Mouse (Mus musculus): ENCODE measurements around the gene Golga3.

Golga3 gene

GRCm38 (mm10) chr5:110176362-110177020 lies at the start of gene Golga3:
TSS of gene Golga3 (plus strand) at chr5:110176701.
- peak; percentile 85 for DNase-seq

DNA sequence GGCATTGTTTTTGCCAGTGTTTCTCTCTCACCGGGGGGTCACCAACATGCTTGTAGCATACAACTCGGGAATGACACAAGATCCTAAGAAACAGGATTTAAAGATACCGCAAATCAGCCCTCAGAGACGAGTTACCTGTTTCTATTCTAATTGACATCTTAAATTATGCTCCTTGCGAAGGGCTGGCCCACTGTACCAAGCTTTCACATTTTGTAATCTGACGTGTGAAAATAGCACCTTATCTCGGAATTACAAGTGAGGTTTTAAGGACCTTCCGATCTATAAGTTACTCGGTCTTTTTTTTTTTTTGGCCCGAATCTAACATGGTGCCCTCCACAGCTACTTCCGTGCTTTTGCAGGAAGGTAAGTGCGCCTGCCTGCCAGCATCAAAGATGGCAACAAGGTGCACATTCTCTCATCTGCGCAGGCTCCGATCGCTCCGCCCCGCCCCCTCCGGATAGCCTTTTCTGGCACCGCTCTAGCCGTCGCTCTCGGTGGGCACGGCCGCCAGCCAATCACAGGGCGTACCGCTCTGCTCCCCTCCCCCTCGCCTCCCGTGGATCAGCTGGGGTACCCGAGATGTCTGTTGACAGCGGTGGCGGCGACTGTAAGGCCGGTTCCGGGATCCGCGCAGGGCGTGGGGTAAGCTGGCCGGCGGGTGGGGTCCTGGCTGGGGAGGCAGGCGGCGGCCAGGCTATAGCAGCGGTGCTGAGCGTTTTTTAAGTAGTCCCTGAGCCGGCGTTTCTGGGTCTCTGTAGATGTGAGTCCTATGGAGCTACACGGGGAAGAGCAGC lies 41.0 kb upstream of the Golga3 start, which contains the start of gene Chfr:
Gene Chfr (plus strand): TSS at position 550 of the 794 bp plus-strand sequence.
- DNase-seq = peak; percentile 100

DNA sequence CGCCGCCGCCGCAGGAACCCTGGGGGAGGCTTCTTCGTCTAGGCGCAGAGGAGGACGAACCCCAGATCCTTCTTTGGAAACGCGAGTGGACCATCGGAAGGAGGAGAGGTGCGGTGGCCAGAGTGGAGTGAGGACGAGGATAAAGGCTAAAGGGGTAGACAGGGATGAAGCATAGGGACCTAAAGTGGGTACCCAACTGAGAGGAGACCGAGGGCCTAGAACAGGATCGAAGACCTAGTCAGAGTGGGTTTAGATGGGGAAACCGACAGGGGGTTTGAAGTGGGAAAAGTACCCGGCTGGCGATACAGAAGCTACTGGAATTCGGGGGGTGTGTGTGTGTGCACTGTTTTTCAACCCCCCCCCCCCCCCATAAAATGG lies 40.4 kb upstream of the Golga3 start:
- DNase-seq = no peak

DNA sequence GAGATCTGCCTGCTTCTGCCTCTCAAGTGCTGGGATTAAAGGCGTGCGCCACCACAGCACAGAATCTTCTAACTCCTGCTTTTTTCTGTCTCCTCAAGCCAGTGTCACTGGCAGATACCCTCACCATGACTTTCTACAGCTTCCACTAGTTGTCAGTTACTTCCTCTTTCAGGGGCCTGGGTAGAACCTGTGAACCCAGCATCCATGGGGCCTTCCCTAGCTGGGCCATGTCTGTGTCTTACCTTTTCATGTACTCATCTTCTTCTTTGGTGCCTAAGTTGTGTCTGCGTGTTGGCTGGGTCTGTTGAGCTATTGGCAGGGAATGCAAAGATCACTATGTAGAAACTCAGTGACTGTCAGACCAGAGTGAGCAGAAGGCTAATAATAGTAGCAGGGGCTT lies 38.7 kb upstream of the Golga3 start:
- DNase-seq = no peak

DNA sequence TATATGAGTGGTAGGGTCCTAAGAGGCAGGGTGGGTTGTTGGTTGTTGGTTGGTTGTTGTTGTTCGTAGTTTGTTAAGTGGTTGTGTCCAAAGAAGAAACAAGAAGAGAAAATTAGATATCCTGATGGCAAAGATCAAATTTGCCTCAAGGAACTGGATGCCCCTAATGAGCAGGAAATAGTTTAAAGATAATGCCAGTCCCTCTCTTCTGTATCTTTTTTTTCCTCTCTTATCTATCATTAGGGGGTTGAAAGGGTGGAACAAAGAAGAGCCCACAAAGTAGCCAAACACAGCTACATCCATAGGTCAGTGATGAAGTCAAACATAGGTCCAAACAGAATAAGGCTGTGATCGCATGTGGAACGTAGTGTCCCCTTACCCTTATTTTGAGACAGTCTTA lies 37.2 kb upstream of the Golga3 start:
- no peak for DNase-seq

DNA sequence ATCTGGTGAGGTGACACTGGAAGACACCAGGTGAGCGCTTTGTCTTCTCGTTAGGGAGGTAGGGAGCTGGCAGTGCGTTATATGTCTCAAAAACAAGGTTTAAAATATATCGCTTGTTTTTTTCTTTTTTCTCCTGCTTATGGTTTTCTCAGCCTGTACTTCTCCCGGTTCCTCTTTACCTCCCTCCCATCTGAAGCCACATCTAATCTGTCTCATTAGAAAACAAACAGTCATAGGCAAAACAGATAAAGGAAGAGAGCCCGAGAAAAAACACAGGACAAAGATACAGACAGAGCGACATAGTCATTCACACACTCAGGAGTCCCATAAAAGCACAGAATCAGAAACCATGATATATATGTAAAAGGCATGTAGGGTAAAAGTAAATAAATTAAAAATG lies 36.1 kb upstream of the Golga3 start:
- no peak for DNase-seq

- DNase-seq = no peak
Observed at GRCm38 (mm10) chr5:110142309-110142708, 34.2 kb upstream of the Golga3 start.

GRCm38 (mm10) chr5:110143007-110143406 lies 33.5 kb upstream of the Golga3 start:
- no peak for DNase-seq

DNA sequence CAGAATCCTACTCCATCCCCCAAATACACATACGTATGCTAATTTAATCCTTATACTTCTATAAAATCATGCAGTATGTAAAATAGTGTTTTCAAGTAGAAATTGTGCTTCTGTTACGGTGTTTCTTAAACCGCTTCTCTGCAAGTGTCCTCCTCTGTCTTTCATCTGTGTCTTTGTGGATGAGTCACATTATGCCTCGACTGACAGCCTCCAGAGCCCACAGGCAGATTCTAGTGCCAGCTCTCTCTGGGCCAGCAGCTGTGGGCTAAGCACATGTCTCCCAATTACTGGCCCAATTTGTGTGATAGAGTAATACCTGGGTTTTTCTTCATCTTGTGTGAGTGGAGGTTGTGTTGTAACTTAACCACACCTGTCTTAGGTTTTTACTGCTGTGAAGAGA lies 7.1 kb upstream of the Golga3 start:
- no peak for DNase-seq

- DNase-seq = no peak
Observed at GRCm38 (mm10) chr5:110177021-110177420, 520 bp downstream of the Golga3 start.

DNA sequence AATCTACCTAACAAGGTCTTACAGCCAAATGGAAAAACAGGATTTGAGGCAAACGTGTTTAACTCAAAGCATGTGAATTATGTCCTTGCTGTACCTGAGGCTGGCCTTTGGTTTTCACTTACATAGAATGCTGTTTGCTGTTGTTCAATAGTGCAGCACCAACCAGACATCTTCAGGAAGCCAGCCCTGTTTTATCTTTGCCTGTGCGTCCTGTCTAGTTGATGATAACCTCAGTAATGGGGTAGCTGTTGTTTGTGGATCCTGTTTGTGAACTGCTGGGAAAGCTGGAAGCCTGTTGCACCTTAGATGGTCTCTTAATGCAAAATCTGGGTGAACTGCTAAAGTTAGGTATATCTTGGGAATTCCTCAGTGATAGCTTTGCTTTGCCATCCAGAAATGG lies 2.1 kb downstream of the Golga3 start:
- DNase-seq = no peak

GRCm38 (mm10) chr5:110181716-110182115 lies 5.2 kb downstream of the Golga3 start:
- DNase-seq = no peak

DNA sequence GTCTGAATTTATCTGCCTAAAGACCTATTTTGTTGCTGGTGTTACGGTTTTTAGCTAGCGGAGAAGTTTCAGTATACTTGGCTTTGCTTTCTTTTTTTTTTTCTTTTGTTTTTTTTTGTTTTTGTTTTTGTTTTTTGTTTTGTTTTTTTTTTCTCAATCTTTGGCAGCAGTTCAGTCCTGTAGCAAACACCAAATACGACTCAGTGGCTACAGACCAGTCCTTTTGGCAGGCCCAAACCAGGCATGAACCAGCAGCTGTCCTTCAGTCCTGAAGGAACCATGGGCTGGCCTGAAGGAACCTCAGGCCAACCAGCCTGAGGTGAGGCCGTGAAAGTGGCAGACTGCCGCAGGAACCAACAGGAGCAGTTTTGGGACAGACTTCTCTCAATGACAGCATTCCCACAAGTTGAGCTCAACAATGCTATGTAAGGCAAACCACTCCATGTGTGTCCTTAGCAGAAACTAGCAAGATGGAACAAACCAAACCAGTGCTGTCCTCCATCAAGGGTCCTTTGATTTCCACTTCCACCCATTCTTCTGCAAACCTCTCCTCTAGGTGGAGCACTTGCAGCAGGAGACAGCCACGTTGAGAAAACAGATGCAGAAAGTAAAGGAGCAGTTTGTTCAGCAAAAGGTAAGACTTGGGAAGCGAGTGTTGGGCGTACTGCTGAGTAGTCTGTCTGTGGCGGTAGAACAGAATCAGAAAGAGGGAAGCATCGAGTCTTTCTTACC lies 26.8 kb downstream of the Golga3 start:
- no peak for DNase-seq

DNA sequence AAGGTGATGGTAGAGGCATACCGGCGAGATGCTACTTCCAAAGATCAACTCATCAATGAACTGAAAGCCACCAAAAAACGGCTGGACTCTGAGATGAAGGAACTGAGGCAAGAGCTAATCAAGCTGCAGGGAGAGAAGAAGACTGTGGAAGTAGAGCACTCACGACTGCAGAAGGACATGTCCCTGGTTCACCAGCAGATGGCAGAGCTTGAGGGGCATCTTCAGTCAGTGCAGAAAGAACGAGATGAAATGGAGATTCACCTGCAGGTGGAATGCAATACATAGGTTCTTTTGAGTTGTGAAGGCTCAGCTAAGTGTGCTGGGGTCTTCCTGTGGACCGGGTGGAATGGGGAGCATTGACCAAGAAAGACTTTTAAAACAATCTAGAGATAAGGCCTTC lies 28.3 kb downstream of the Golga3 start:
- no peak for DNase-seq

DNA sequence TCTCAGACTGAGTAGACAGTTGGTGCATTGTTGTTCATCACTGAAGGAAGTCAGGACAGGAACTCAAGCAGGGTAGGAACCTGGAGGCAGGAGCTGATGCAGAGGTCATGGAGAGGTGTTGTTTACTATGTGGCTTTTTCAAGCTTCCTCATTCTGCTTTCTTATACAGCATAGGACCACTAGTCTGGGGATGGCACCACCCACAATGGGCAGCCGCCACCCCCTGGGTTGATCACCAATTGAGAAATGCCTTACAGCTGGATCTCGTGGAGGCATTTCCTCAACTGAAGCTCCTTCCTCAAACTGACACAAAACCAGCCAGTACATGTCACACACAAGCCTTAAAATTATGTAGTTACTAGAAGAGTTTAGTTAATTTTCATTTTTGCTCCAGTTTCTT lies 34.8 kb downstream of the Golga3 start:
- DNase-seq = no peak

DNA sequence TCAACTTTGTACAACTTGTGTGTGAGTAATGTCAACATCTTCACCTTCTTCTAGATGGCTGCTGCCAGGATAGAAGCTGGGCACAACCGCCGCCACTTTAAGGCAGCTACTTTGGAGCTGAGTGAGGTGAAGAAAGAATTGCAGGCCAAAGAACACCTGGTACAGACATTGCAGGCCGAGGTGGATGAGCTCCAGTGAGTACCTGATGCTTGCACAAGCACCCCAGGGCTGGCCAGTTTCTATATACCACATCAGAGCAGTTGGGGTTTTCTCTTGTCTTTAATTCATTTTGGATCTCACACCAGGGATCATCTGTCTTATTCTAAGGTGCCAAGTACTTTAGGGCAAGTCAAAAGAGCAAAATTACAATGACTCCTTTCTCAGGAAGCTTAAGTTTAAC lies 40.3 kb downstream of the Golga3 start:
- no peak for DNase-seq

- DNase-seq = no peak
Observed at GRCm38 (mm10) chr5:110220331-110220730, 43.8 kb downstream of the Golga3 start.

DNA sequence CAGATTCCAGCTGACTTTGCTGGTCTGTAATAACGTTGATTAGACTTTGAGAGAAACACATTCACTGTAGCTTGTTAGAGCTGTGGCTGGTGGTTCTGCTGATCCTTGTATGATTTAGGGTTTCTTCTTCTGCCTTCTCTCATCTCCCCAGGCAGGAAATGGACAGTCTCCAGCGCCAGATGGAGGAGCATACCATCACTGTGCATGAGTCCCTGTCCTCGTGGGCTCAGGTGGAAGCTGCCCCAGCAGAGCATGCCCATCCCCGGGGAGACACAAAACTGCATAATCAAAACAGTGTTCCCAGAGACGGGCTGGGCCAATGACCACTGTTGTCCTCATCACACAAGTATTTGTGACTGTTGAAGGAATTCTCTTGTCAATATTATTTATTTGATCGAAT lies 46.3 kb downstream of the Golga3 start:
- DNase-seq = no peak

GRCm38 (mm10) chr5:110225056-110225455 lies 48.6 kb downstream of the Golga3 start:
- DNase-seq = no peak

DNA sequence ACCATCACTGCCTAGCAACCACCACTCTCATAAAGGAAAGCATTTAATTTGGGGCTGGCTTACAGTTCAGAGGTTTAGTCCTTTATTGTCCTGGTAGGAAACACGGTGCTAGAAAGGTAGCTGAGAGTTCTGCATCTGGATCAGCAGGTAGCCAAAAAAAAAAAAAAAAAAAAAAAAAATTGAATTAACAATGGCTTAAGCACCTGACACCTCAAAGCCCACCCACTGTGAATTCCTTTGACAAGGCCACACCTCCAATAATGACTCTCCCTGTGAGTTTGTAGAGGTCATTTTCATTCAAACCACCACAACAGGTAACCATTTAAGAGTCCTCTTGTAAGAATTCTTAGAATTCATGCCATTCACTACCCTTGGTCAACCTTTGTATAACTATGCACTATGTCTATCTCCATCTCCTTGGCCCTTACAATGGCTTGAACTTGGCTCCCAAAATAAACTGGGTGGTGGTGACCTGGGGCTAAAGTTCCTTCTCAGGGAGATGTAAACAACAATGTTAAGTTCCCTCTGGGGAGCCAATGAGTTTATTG lies 50.9 kb downstream of the Golga3 start:
- DNase-seq = no peak

- DNase-seq = no peak
Observed at GRCm38 (mm10) chr5:110230401-110230779, 53.9 kb downstream of the Golga3 start.

DNA sequence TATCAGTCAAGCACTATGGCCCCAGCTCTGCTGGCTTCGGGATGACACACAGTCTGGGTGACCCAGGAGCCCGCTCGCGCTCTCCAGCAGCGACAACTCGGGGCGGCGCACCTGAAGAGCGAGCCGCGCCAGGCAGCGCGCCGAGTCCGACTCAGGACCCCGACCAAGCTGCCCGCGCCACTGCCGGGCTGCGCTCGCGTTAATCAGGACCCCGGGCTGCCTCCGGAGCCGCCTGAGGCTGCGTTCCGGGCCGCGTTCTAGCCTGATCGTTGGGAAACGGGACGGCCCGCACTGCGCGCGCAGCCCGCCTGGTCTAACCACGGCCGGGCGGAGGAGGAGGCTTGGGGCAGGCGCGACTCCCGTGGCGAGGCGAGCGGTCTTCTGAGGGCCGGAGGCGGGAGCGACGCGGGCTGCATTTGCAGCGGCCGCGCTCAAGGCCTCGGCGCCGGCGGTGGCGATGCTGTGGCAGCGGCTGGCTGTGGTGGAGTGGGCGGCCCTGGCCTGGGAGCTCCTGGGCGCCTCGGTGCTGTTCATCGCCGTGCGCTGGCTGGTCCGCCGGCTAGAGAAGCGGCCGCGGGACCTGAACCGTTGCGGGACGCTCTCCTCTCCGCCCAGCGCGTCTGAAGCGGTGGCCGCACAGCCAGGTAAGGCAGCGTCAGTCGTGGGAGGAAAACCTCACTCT lies 54.4 kb downstream of the Golga3 start, which contains the start of gene Ankle2:
Gene Ankle2 (plus strand): TSS at position 225 of the 682 bp plus-strand sequence.
- DNase-seq = peak; percentile 92

GRCm38 (mm10) chr5:110231638-110232037 lies 55.1 kb downstream of the Golga3 start:
- DNase-seq = no peak

Data from right cerebral cortex, postnatal 25 days (tissue).